Mouse (Mus musculus): ENCODE data around the gene Metap2.
"Not testable (repeated sequence)": the region's sequence is repeated elsewhere in the genome, so short reads cannot be mapped to it uniquely, and the experiment has no call there.

Gene Metap2

DNA sequence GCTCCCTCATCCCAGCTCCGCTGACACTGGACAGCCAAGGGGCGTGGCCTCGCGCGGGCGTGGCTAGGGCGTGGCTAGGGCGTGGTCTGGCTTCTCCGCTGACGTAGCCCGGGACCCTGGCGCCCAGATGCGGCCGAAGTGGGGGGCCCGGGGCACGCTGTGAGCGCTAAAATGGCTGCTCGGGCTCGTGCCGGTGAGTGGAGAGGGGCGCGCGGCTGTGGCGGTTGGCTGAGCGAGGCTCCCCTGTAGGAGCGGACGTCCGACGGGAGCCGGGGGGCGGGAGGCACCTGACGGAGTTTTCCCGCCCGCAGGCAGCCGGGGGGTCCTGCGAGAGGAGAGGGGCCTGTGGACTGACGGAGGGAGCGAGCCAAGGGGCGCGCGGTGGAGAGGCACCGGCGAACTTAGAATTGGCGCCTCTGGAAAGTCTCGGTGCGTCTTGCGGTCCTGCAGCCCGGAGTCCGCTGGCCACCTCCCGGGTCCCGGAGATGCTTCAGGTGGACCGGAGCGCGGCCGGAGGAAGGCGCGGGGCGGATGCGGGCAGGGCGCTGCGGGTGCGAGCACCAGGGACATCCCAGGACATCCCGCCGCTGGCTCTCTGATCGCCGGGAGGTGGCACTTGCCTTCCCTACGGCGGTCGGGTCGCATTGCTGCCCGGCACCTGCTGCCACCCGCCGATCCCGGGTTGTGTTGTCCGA, 63.0 kb downstream of the Metap2 start:
- DNase-seq: peak; percentile 26

DNA sequence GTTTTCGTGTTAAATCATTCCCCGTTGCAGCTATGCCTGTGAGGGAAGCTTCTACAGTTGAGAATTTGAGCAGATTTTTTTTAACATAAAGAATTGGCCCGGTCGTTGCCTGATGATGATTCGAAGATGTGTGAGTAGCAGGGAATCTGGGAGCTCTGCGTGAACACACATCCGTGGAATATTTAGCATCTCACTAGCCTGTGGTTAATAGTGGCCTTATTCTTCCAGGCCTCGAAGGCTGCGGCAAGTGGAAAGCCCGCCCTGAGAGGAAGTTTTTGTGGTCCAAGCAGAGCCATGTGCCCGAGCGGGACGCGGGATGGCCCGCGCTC, 63.6 kb downstream of the Metap2 start:
- DNase-seq: no peak

DNA sequence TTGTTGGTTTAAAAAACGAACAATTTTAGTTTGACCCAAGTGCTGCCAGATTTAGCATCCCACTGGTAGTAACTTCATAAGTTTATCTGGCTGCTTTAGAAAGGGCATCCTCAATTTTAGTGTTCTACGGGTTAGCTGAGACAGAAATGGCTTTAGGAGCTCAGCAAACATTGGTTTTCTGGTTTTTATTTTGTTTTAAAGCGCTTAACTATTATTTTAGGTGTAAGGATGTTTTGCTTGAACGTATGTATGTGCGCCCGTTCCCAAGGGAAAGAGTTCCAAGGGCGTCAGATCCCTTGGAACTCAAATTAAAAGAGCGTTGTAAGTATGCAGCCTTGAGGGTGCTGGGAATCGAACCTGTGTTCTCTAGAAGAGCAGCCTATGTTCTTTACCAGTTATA, 64.1 kb downstream of the Metap2 start:
- DNase-seq: no peak

DNA sequence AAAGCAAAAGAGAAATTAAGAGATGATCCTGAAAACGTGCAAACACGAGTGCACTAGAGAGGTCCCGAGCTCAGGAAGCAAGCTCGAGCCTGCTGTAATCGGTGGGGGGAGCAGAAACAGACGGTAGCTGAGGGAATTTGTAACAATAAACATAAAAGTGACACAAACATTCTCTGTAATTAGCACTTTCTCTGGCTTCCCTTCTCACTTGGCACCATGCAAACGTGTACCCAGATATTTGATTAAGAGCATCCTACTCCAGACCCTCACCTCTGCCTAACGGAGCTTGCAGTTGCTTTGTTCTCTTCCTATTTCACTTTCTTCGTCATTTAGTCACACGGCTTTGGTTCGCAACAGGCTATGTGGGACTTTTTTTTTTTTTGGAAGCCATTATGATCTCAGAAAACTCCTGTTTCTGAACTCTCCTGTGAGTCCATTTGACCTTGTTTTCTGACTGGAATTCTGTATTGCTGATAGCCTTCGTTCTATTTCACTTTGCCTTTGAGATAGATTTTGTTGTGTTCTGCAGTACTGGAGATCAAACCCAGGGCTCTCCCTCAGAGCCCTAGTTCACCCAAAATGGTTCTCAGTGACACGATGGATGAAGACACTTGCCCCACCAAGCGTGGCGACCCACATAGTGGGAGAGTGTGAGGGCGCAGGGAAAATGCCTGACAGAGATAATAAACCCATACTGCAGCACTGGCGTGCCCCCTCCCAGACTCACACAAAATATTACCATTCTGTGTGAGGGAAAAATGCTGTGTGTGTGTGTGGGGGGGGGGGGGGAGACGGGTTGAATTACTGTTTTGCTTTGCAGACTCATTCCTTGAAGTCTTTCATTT, 64.9 kb downstream of the Metap2 start:
- no peak for DNase-seq

DNA sequence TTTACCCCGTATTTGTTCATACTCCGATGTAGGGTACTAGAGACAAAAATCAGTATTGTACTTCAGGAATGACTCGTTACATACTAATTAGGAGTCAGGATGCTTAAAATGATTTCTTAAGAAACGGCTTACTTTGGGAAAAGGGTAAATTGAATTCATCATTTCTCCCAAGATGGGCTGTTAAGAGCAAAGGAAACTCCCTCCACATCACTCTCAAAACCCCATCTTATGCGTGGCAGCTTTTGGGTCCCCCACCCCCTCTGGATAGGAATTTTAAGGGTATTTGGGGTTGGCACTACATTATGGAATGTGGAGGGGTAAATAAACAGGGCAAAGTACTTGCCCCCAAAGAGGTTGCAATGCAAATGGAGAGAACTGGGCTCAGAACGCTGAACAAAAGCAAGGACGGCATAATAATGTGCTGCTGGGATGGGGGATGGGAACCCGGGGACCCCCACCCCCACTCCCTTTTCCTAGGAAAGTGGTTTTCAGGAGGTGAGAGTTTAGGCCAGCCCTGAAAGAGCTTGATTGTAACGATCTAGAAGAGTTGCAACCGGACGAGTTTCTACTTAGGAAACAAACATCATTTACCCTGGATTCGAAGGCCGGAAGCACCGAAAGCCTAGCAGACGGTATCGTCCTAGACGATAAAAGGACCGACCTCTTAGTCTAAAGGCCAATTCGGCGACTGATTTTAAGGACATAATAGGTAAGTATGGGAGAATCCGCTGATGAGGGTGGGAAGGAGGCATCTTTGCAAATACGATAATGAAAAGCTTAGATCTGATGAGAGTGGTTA, 65.8 kb downstream of the Metap2 start, which contains the start of gene Usp44:
Gene Usp44, plus strand, starts transcription at position 625 of the 799 bp plus-strand sequence.
- DNase-seq: no peak

DNA sequence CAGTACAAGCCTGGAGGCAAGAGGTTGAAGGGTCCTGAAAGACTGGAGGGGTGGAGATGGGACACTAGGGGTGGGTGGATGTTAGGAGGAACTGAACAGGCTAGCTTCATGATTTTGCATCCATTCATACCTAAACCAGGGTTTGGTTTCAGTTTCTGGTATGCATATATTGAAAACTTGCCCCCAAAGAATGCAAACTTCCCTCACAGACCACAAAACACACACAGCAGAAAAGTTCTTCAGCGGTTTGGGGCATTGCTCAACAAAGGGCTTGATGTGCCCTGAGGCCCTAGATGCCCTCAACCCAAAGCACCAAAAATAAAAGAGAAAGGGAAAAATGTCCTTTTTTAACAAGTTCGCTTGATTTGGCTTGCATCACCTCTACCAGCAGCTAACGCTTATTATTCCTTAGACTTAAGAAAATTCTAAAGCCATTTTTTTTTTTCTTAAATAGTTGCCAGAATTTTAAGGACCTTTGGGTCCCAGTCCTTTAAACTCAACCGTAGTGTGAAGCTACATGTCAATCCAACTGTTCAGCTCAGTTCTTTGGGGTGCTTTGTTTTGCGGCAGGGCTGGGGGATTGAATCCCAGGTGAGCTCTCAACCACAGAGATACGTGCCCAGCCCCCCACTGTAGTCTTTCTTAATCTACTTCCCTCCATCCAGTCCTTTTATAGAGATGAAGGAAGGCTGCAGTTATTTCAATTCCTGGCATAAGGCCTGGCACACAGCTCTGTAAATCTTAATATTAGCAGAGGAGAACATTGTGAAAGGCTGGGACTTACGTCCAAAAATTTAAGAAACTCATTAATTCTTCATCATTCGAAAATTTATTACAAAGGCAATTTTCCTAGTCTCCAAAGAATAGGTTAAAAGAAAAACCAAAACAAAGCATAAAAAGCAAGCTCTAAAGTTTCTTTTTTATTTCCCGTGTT, 66.7 kb downstream of the Metap2 start:
- DNase-seq: no peak

DNA sequence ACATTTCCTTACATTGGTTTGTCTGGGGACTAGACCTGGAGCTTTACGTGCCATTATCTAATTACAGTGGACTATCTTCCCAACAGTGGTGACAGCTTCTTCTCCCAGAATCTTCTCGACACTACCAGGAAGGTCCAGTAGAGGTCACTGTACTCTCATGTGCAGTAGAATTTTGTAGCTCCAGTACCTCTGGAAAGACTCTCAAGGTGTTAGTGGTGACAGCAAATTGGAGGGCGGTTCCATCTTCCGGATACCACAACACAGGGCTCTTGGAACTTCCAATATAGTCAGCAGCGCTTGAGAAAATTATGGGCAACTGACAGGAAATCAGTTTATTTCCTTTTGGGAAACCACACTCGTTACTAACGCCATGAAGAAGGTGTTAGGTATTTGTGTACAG, 78.2 kb downstream of the Metap2 start:
- DNase-seq: peak; percentile 84

DNA sequence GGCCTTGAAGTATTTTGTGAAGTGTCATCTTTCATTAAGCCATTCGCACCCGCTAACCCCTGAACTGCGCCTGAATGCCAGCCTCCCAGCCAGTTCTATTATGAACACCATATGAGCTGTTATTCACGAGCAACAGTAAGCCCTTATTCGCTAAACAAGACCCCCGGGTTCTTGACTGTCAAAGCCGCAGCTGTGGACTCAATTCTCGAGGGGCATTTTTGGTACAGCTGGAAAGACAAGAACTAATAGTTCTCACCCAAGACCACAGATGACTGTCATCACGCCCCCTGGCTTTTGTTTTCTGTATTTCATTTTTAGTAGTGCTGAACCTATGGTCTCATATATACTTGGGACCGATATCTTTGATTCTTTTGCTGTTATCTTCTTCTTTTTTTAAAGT, 83.1 kb downstream of the Metap2 start:
- DNase-seq: peak; percentile 46

DNA sequence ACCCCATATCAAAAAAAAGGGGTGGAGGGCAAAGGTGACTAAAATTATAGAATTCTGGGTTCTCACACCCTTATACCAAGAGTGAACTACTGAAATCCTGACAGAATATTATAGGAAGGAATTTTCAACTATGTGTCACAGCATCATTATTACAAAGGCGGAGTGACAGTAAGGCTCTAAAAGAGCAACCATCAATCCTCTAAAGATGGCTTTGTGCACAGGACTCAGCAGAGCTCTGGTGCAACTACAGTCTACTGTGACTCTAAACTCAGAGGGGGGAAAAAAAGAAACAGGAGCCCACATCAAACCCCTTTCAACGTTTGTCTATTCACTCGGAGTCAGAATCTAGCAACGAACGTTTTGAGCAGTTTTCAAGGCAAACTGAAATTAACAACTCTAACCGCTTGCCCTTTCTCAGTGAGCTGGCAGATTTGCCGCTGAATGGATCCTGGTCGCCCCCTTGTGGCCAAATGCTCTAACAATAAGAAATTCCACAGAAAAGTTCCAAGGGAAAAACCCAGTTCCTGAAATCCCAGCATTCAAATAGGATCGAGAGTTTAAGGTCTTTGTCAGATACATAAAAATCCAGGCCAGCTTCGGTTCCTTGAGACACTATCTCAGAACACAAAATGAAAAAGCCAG, 84.0 kb downstream of the Metap2 start:
- DNase-seq: peak; percentile 89

DNA sequence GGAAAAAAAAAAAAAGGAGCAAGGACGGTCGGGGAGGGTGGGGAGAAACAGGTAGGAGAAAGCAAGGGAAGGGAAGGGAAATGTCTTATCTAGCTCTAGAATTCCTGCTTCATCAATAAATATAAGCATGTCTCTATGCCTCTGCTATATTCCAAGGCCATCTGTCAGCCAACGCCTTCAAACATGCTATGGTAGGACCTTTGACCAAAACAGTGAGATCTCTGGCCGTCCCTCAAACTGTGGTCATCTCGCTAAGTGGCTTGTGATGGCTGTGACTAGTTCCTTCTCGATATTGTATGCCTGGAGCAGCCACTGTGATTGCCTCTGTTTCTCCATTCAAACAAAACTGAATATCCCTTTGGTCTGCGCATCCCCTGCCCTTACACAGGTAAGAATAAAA, 84.8 kb downstream of the Metap2 start:
- DNase-seq: no peak

DNA sequence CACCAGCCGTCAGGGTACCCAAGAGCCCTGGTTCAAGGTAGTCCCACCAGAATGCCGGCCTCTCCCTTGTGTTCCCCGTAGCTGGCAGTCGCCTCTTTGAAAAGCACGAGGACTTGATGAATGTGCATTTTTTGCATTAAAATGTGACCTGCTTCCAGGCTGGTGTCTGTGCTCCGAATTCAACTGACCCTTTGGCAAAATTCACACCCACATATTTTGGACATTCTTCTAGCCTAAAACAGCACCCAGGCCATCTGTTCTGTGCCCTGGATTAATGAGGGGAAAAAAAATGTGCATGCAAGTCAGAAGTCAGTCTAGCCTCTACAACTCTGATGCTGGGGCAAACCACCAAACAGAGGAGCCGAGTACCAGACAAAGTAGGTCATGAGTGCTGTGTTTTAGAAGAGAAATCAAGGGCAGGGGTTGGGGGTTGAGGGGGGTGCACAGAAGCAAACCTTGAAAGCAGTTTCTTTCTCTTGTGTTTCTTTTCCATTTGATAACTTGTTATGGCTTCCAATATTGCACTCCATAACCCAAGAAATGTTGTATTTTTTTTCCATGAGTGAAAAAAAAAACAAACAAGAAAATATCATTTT, 86.2 kb downstream of the Metap2 start:
- peak; percentile 92 for DNase-seq

DNA sequence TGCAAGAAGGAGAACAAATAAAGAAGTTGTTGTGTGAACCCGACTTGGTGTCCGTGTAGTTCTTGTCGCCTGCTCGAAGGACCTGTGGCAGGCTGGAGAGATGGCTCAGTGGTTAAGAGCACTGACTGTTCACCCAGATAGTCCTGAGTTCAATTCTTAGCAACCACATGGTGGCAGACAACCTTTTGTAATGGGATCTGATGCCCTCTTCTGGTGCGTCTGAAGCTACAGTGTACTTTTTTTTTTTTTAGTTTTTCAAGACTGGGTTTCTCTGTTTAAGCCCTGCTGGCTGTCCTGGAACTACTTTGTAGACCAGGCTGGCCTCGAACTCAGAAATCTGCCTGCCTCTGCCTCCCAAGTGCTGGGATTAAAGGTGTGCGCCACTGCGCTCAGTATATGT, 87.5 kb downstream of the Metap2 start:
- not testable (repeated sequence) for DNase-seq
